Mouse (Mus musculus): ENCODE measurements at regions not wholly inside any gene's neighbourhood (a gene's known extent, or its start where the extent isn't known, plus 50 kb on each side); places are given as distances from the start of the nearest gene placed in this dataset.

- DNase-seq (ENCODE audit: inconsistent age in 2 of 2, low spot score in 1 of 2) = peak in 1 of 2 experiments; percentile 56
These were observed 53.9 kb upstream of the Arntl start for GRCm38 (mm10) chr7:113153386-113153785.

- DNase-seq (ENCODE audit: inconsistent age in 2 of 2, low spot score in 1 of 2) = no peak
These were observed 53.2 kb upstream of the Arntl start for GRCm38 (mm10) chr7:113154066-113154465.

GRCm38 (mm10) chr7:113156366-113156765 is 50.9 kb upstream of the Arntl start:
- no peak for DNase-seq (ENCODE audit: inconsistent age in 2 of 2, low spot score in 1 of 2)

GRCm38 (mm10) chr7:113156861-113157747 is 50.2 kb upstream of the Arntl start:
- no peak for DNase-seq (ENCODE audit: inconsistent age in 2 of 2, low spot score in 1 of 2)

Data from adrenal gland, adult (tissue).